In genomic region chr4:140218853-140219852, GRCm38 (mm10) we compare ENCODE assay signal across 11 mouse cellular contexts. TPM values are rescaled to one million over a fixed set of nuclear protein-coding genes. Genes with fewer than 3 reads are reported as not detected.
DNase-seq lines count a peak whose midpoint lies in the region; ATAC-seq lines count a peak whose summit lies in the region.
"Had no signal": no experiment of that assay in that cellular context is flagged by ENCODE, and none has a peak within 500 bp of the region (broad histone marks: within the 10 kb centered on the region; RNA-seq: fewer than 3 reads in every experiment).

No protein-coding gene starts in this region.

- 42% methylated on average over 17 of the region's 17 CpGs for WGBS in hindbrain, embryonic 12.5 days
- 48% methylated on average over 17 of the region's 17 CpGs for WGBS in neural tube, embryonic 12.5 days
- 61% methylated on average over 17 of the region's 17 CpGs for WGBS in liver, embryonic 11.5 days

- H3K9ac ChIP-seq in hindbrain, embryonic 12.5 days = no peak overlapping the region
- no peak overlapping the region for H3K9ac ChIP-seq in neural tube, embryonic 12.5 days
- H3K9ac ChIP-seq in liver, embryonic 11.5 days (ENCODE audit: low read depth, low read length) = no peak overlapping the region
- H3K9ac ChIP-seq: intestine, embryonic 15.5 days; limb, embryonic 12.5 days had no signal

- H3K36me3 ChIP-seq in hindbrain, embryonic 12.5 days = no peaks in the 10 kb centered on the region
- H3K36me3 ChIP-seq in neural tube, embryonic 12.5 days = no peaks in the 10 kb centered on the region
- H3K36me3 ChIP-seq in liver, embryonic 11.5 days (ENCODE audit: control insufficient read depth, insufficient read depth, low read length) = no peaks in the 10 kb centered on the region
- H3K36me3 ChIP-seq: intestine, embryonic 15.5 days; limb, embryonic 12.5 days had no signal

- H3K27me3 ChIP-seq in hindbrain, embryonic 12.5 days = no peaks in the 10 kb centered on the region
- H3K27me3 ChIP-seq in neural tube, embryonic 12.5 days (replicated peaks) = 0 out of 2 replicates have a peak, but pooled peaks cover 3% of the 10 kb centered on the region
- H3K27me3 ChIP-seq in liver, embryonic 11.5 days (replicated peaks; ENCODE audit: control insufficient read depth, insufficient read depth, low read length) = no peaks in the 10 kb centered on the region; the same call in 1 of the 2 replicates

- ATAC-seq in hindbrain, embryonic 12.5 days (ENCODE audit: low FRiP score) = peak; percentile 66
- ATAC-seq in neural tube, embryonic 12.5 days (ENCODE audit: low FRiP score, low read depth) = peak; percentile 57
- no peak for ATAC-seq in liver, embryonic 11.5 days (replicated peaks; ENCODE audit: low FRiP score)
- ATAC-seq: intestine, embryonic 15.5 days had no signal

- no peaks in the 10 kb centered on the region for H3K9me3 ChIP-seq in hindbrain, embryonic 12.5 days (replicated peaks)
- H3K9me3 ChIP-seq in neural tube, embryonic 12.5 days = no peaks in the 10 kb centered on the region
- H3K9me3 ChIP-seq in liver, embryonic 11.5 days (ENCODE audit: control insufficient read depth, low read length) = no peaks in the 10 kb centered on the region
- H3K9me3 ChIP-seq: intestine, embryonic 15.5 days; limb, embryonic 12.5 days had no signal

- DNase-seq in cerebellum, postnatal 10 days = peak; percentile 88
- no peak for DNase-seq in cerebellum, adult 11-12 months
- DNase-seq in embryo, embryonic 11 days = peak; percentile 73
- DNase-seq in liver, embryonic 11.5 days (ENCODE audit: low spot score) = no peak
- DNase-seq in kidney, postnatal 36 days = no peak
- DNase-seq in ovary, postnatal 10 days (ENCODE audit: low spot score) = no peak

- peaks cover 75% of the 10 kb centered on the region for H3K4me1 ChIP-seq in hindbrain, embryonic 12.5 days
- peaks cover 64% of the 10 kb centered on the region for H3K4me1 ChIP-seq in neural tube, embryonic 12.5 days
- no peaks in the 10 kb centered on the region for H3K4me1 ChIP-seq in liver, embryonic 11.5 days (replicated peaks; ENCODE audit: control insufficient read depth, insufficient read depth, low read length)

- peak overlapping the region; percentile 84 for H3K27ac ChIP-seq in hindbrain, embryonic 12.5 days
- peak overlapping the region; percentile 58; the same call in 1 of the 2 replicates for H3K27ac ChIP-seq in neural tube, embryonic 12.5 days
- H3K27ac ChIP-seq in liver, embryonic 11.5 days (ENCODE audit: low read depth, low read length) = no peak overlapping the region
- H3K27ac ChIP-seq: intestine, embryonic 15.5 days; limb, embryonic 12.5 days had no signal

- H3K4me2 ChIP-seq in hindbrain, embryonic 12.5 days (replicated peaks) = no peak overlapping the region
- H3K4me2 ChIP-seq in neural tube, embryonic 12.5 days (replicated peaks) = 0 out of 2 replicates have a peak overlapping the region, but pooled peaks have one; percentile 22
- H3K4me2 ChIP-seq in liver, embryonic 11.5 days = no peak overlapping the region
- H3K4me2 ChIP-seq: intestine, embryonic 15.5 days; limb, embryonic 12.5 days had no signal

- no peak overlapping the region for H3K4me3 ChIP-seq in hindbrain, embryonic 12.5 days
- H3K4me3 ChIP-seq in neural tube, embryonic 12.5 days = no peak overlapping the region
- no peak overlapping the region for H3K4me3 ChIP-seq in liver, embryonic 11.5 days (ENCODE audit: low read depth, low read length)
- H3K4me3 ChIP-seq: intestine, embryonic 15.5 days; limb, embryonic 12.5 days had no signal

RNA-seq across cellular contexts. Expression of gene Igsf21, which starts 27.4 kb away (rescaled TPM):
- polyA plus RNA-seq in hindbrain, embryonic 12.5 days (2016; fragmentation: Nextera tagmentation; extraction: Ambion mirVana) = 14.7 and 15.0 TPM in 2 replicates
- 25.5 and 28.6 TPM in 2 replicates for polyA plus RNA-seq in neural tube, embryonic 12.5 days (2016; fragmentation: Nextera tagmentation; extraction: Ambion mirVana)
- 0.32 and 0.44 TPM in 2 replicates for polyA plus RNA-seq in liver, embryonic 11.5 days (2014; fragmentation: Nextera tagmentation; extraction: Ambion mirVana)
- polyA plus RNA-seq: C2C12; limb, embryonic 12.5 days had no signal

Comparison
In these comparisons a context has a peak if more than half of its experiments do, and no peak if none do; other contexts are left out.
1. DNase-seq: peak in cerebellum, postnatal 10 days (2 of 2) and embryo, embryonic 11 days (single experiment); none in cerebellum, adult 11-12 months (single experiment), liver, embryonic 11.5 days (single experiment), kidney, postnatal 36 days (0 of 2) and ovary, postnatal 10 days (single experiment).
2. RNA of gene Igsf21, which starts 27.4 kb away (polyA plus RNA-seq): 25.5 to 28.6 TPM in neural tube, embryonic 12.5 days and 14.7 to 15.0 TPM in hindbrain, embryonic 12.5 days; 0.32 to 0.44 TPM in liver, embryonic 11.5 days; every median in the first group is over 10 times any median in the second.